Mouse (Mus musculus): ENCODE measurements at regions not wholly inside any gene's neighbourhood (a gene's known extent, or its start where the extent isn't known, plus 50 kb on each side); places are given as distances from the start of the nearest gene placed in this dataset.

- no peak overlapping the region for H3K27ac ChIP-seq (ENCODE audit: low read depth)
- H3K4me3 ChIP-seq (ENCODE audit: low read depth, low read length), result no peak overlapping the region
- WGBS, result 69% methylated on average over 12 of the region's 12 CpGs
- 0 out of 2 replicates have a peak, but pooled peaks cover 5% of the 10 kb centered on the region for H3K4me1 ChIP-seq (ENCODE audit: control insufficient read depth, insufficient read depth)
- no peak overlapping the region for H3K9ac ChIP-seq (replicated peaks; ENCODE audit: low read depth, low read length)
- no peak for TF ChIP-seq CTCF (IDR thresholded peaks at IDR 0.05; ENCODE audit: low read depth)
- TF ChIP-seq EP300 (IDR thresholded peaks at IDR 0.05; ENCODE audit: low read depth), result no peak
- ATAC-seq (ENCODE audit: insufficient read depth, low read depth) (no peak), DNase-seq (ENCODE audit: low spot score) (no peak)
- no peaks in the 10 kb centered on the region for H3K27me3 ChIP-seq (ENCODE audit: control insufficient read depth, insufficient read depth, low read length)
- H3K4me2 ChIP-seq (ENCODE audit: low read depth, low read length), result no peak overlapping the region
- H3K36me3 ChIP-seq (replicated peaks; ENCODE audit: control insufficient read depth, insufficient read depth, low read length), result no peaks in the 10 kb centered on the region
- H3K9me3 ChIP-seq (replicated peaks; ENCODE audit: control insufficient read depth, low read length), result no peaks in the 10 kb centered on the region
Observed at GRCm38 (mm10) chr17:51649213-51649815, 183.8 kb downstream of the Satb1 start.

DNA sequence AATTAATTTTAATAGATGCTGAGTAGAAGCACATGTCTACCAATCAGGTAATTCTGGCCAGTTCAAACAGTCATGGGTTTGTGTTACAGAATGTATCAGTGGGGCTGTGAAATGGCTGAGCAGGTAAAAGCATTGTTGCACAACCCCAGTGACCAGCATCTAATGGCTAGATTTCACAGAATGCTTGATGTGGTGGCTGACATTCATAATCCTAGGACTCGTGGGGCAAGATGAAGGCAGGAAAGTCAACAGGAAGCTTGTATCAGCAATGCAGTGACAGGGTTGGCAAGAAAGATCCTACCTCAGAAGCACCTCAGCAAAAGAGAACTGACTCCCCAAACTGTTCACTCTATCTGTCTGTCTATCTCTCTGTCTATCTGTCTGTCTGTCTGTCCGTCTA, 186.7 kb downstream of the Satb1 start:
- H3K4me2 ChIP-seq (ENCODE audit: low read depth, low read length), result no peak overlapping the region
- TF ChIP-seq EP300 (IDR thresholded peaks at IDR 0.05; ENCODE audit: low read depth), result no peak
- TF ChIP-seq CTCF (IDR thresholded peaks at IDR 0.05; ENCODE audit: low read depth), result no peak
- DNase-seq (ENCODE audit: low spot score), result no peak
- H3K4me3 ChIP-seq (ENCODE audit: low read depth, low read length), result no peak overlapping the region
- WGBS, result 53% methylated on average over 2 of the region's 2 CpGs
- H3K9me3 ChIP-seq (replicated peaks; ENCODE audit: control insufficient read depth, low read length), result no peaks in the 10 kb centered on the region
- no peak overlapping the region for H3K27ac ChIP-seq (ENCODE audit: low read depth)
- no peaks in the 10 kb centered on the region for H3K36me3 ChIP-seq (replicated peaks; ENCODE audit: control insufficient read depth, insufficient read depth, low read length)
- no peak for ATAC-seq (ENCODE audit: insufficient read depth, low read depth)
- H3K9ac ChIP-seq (replicated peaks; ENCODE audit: low read depth, low read length), result no peak overlapping the region
- H3K4me1 ChIP-seq (ENCODE audit: control insufficient read depth, insufficient read depth), result no peaks in the 10 kb centered on the region
- H3K27me3 ChIP-seq (ENCODE audit: control insufficient read depth, insufficient read depth, low read length), result no peaks in the 10 kb centered on the region

DNA sequence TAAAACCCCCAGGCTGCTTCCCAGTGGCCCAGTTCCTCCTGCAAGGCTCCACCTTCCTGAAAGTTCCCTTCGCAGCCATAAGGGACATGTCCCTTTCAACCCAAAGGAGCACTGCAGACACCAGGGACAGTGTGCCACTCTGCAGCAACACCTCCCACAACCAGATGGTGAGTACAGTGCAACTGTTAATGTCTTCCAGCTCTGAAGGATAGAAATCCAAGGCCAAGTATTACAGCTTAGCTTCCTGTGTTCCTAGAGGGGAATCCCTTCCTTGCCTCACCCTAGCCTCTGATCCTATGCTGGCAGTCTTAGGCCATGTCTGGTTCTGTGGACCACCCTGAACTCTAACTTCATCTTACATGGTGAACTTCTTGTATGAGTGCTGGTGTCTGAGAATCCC, 187.2 kb downstream of the Satb1 start:
- H3K4me2 ChIP-seq (ENCODE audit: low read depth, low read length), result no peak overlapping the region
- H3K4me1 ChIP-seq (ENCODE audit: control insufficient read depth, insufficient read depth), result no peaks in the 10 kb centered on the region
- DNase-seq (ENCODE audit: low spot score), result no peak
- no peak overlapping the region for H3K9ac ChIP-seq (replicated peaks; ENCODE audit: low read depth, low read length)
- no peaks in the 10 kb centered on the region for H3K27me3 ChIP-seq (ENCODE audit: control insufficient read depth, insufficient read depth, low read length)
- H3K4me3 ChIP-seq (ENCODE audit: low read depth, low read length), result no peak overlapping the region
- no peaks in the 10 kb centered on the region for H3K36me3 ChIP-seq (replicated peaks; ENCODE audit: control insufficient read depth, insufficient read depth, low read length)
- H3K9me3 ChIP-seq (replicated peaks; ENCODE audit: control insufficient read depth, low read length), result no peaks in the 10 kb centered on the region
- WGBS, result 81% methylated on average over 1 of the region's 1 CpGs
- no peak for TF ChIP-seq EP300 (IDR thresholded peaks at IDR 0.05; ENCODE audit: low read depth)
- no peak for TF ChIP-seq CTCF (IDR thresholded peaks at IDR 0.05; ENCODE audit: low read depth)
- ATAC-seq (ENCODE audit: insufficient read depth, low read depth), result no peak
- H3K27ac ChIP-seq (ENCODE audit: low read depth), result no peak overlapping the region

DNA sequence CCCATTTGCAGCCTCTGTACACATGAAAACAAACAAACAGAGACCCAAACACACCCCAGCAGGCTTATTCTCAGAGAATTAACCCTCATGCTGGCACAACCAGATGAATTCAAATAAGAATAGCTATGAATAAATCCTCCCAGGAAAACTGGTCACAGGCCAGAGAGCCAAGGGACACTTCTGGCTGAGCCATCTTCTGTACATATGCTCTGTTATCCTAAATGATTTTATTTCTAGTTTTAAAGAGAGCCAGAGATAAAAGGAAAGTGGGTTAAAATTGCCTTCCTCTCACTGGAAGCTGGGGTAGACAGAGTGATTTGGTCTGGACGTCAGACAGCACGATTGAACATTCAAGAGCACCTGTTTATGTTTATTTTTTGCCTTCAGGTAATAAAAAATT, 190.4 kb downstream of the Satb1 start:
- ATAC-seq (ENCODE audit: insufficient read depth, low read depth) (no peak), DNase-seq (ENCODE audit: low spot score) (no peak)
- Histone ChIP-seq H3K36me3 (replicated peaks; ENCODE audit: control insufficient read depth, insufficient read depth, low read length) (no peaks in the 10 kb centered on the region), H3K27ac (ENCODE audit: low read depth) (no peak overlapping the region), H3K9me3 (replicated peaks; ENCODE audit: control insufficient read depth, low read length) (no peaks in the 10 kb centered on the region), H3K4me1 (ENCODE audit: control insufficient read depth, insufficient read depth) (no peaks in the 10 kb centered on the region), H3K9ac (replicated peaks; ENCODE audit: low read depth, low read length) (no peak overlapping the region), H3K27me3 (ENCODE audit: control insufficient read depth, insufficient read depth, low read length) (no peaks in the 10 kb centered on the region), H3K4me2 (ENCODE audit: low read depth, low read length) (no peak overlapping the region), H3K4me3 (ENCODE audit: low read depth, low read length) (no peak overlapping the region)
- 75% methylated on average over 2 of the region's 2 CpGs for WGBS
- TF ChIP-seq EP300 (IDR thresholded peaks at IDR 0.05; ENCODE audit: low read depth) (no peak), CTCF (IDR thresholded peaks at IDR 0.05; ENCODE audit: low read depth) (no peak)

DNA sequence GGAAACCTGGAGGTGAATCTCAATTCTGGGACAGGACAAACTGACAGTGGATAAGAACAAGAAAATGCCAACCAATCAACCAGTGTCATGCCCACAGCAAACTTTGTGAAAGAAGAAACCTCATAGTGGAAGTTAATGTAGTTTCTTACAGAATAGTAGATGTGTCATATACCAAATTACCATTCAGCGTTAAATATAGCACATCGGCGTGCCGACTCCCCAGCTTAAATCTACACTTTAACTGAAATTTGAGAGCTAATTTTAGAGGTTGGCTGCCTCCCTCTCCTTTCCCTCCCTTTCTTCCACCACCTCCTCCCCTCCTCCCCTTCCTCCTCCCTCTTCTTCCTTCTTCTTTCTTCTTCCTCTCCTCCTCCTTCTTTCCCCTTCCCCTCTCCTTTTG, 197.2 kb downstream of the Satb1 start:
- H3K27me3 ChIP-seq (ENCODE audit: control insufficient read depth, insufficient read depth, low read length), result no peaks in the 10 kb centered on the region
- no peaks in the 10 kb centered on the region for H3K36me3 ChIP-seq (replicated peaks; ENCODE audit: control insufficient read depth, insufficient read depth, low read length)
- no peaks in the 10 kb centered on the region for H3K4me1 ChIP-seq (ENCODE audit: control insufficient read depth, insufficient read depth)
- no peak overlapping the region for H3K27ac ChIP-seq (ENCODE audit: low read depth)
- H3K9ac ChIP-seq (replicated peaks; ENCODE audit: low read depth, low read length), result no peak overlapping the region
- ATAC-seq (ENCODE audit: insufficient read depth, low read depth) (no peak), DNase-seq (ENCODE audit: low spot score) (no peak)
- no peak overlapping the region for H3K4me2 ChIP-seq (ENCODE audit: low read depth, low read length)
- no peaks in the 10 kb centered on the region for H3K9me3 ChIP-seq (replicated peaks; ENCODE audit: control insufficient read depth, low read length)
- no peak overlapping the region for H3K4me3 ChIP-seq (ENCODE audit: low read depth, low read length)
- 83% methylated on average over 4 of the region's 4 CpGs for WGBS
- TF ChIP-seq EP300 (IDR thresholded peaks at IDR 0.05; ENCODE audit: low read depth) (no peak), CTCF (IDR thresholded peaks at IDR 0.05; ENCODE audit: low read depth) (no peak)

- Histone ChIP-seq H3K4me3 (ENCODE audit: low read depth, low read length) (no peak overlapping the region), H3K9ac (replicated peaks; ENCODE audit: low read depth, low read length) (no peak overlapping the region), H3K36me3 (replicated peaks; ENCODE audit: control insufficient read depth, insufficient read depth, low read length) (no peaks in the 10 kb centered on the region), H3K4me2 (ENCODE audit: low read depth, low read length) (no peak overlapping the region), H3K27me3 (ENCODE audit: control insufficient read depth, insufficient read depth, low read length) (no peaks in the 10 kb centered on the region), H3K27ac (ENCODE audit: low read depth) (no peak overlapping the region), H3K4me1 (ENCODE audit: control insufficient read depth, insufficient read depth) (no peaks in the 10 kb centered on the region), H3K9me3 (replicated peaks; ENCODE audit: control insufficient read depth, low read length) (no peaks in the 10 kb centered on the region)
- 45% methylated on average over 2 of the region's 2 CpGs for WGBS
- DNase-seq (ENCODE audit: low spot score) (no peak), ATAC-seq (ENCODE audit: insufficient read depth, low read depth) (no peak)
- TF ChIP-seq EP300 (IDR thresholded peaks at IDR 0.05; ENCODE audit: low read depth) (no peak), CTCF (IDR thresholded peaks at IDR 0.05; ENCODE audit: low read depth) (no peak)
Observed at GRCm38 (mm10) chr17:51631574-51631973, 201.5 kb downstream of the Satb1 start.
